28 mouse cellular contexts compared by ENCODE assay signal in genomic region chr3:96706217-96706616, GRCm38 (mm10). TPM values are rescaled to one million over a fixed set of nuclear protein-coding genes. Genes with fewer than 3 reads are reported as not detected.
"Had no signal": no experiment of that assay in that cellular context is flagged by ENCODE, and none has a peak within 500 bp of the region (broad histone marks: within the 10 kb centered on the region; RNA-seq: fewer than 3 reads in every experiment).

No protein-coding gene starts in this region.

- H3K27me3 ChIP-seq: embryonic facial prominence, embryonic 15.5 days; forebrain, embryonic 15.5 days had no signal

- DNase-seq: cerebellum, adult 2 months; cerebellum, adult 8-10 months; cerebellum, adult 9-11 months; cerebellum, postnatal 10 days; cerebellum, postnatal 14 days; cerebellum, postnatal 25 days; cerebellum, postnatal 36 days; embryo, embryonic 11 days; forebrain, postnatal 0 days; gastrocnemius, adult 2 months; gastrocnemius, postnatal 10 days; gastrocnemius, postnatal 14 days; gastrocnemius, postnatal 25 days; gastrocnemius, postnatal 36 days; heart, adult 2 months had no signal

- H3K4me3 ChIP-seq: embryonic facial prominence, embryonic 10.5 days; embryonic facial prominence, embryonic 12.5 days; embryonic facial prominence, embryonic 13.5 days; embryonic facial prominence, embryonic 15.5 days; erythroblast, embryonic 14.5 days; forebrain, embryonic 10.5 days; forebrain, embryonic 12.5 days; forebrain, embryonic 13.5 days; forebrain, embryonic 15.5 days; gastrocnemius, adult 2 months; heart, adult 2 months had no signal

- H3K9me3 ChIP-seq: embryonic facial prominence, embryonic 10.5 days; embryonic facial prominence, embryonic 12.5 days; embryonic facial prominence, embryonic 13.5 days; embryonic facial prominence, embryonic 15.5 days; forebrain, embryonic 10.5 days; forebrain, embryonic 12.5 days; forebrain, embryonic 13.5 days; forebrain, embryonic 15.5 days had no signal

- H3K9ac ChIP-seq: embryonic facial prominence, embryonic 12.5 days; embryonic facial prominence, embryonic 13.5 days; embryonic facial prominence, embryonic 15.5 days; forebrain, embryonic 12.5 days; forebrain, embryonic 13.5 days; forebrain, embryonic 15.5 days; forebrain, postnatal 0 days had no signal

- H3K27ac ChIP-seq: embryonic facial prominence, embryonic 10.5 days; embryonic facial prominence, embryonic 12.5 days; embryonic facial prominence, embryonic 13.5 days; embryonic facial prominence, embryonic 15.5 days; forebrain, embryonic 10.5 days; forebrain, embryonic 12.5 days; forebrain, embryonic 13.5 days; forebrain, embryonic 15.5 days; gastrocnemius, adult 2 months; heart, adult 2 months had no signal

- H3K4me2 ChIP-seq: embryonic facial prominence, embryonic 12.5 days; embryonic facial prominence, embryonic 13.5 days; embryonic facial prominence, embryonic 15.5 days; forebrain, embryonic 12.5 days; forebrain, embryonic 13.5 days; forebrain, embryonic 15.5 days had no signal

- ATAC-seq: forebrain, embryonic 13.5 days; forebrain, embryonic 14.5 days; forebrain, embryonic 15.5 days; forebrain, embryonic 16.5 days; forebrain, postnatal 0 days had no signal

RNA-seq across cellular contexts. Expression of gene Nudt17, which starts 2.1 kb away (rescaled TPM):
- total RNA-seq: common myeloid progenitor, adult 5-6 weeks had no signal

RNA-seq across cellular contexts. Expression of gene Ankrd35, which starts 36.3 kb away (rescaled TPM):
- total RNA-seq: common myeloid progenitor, adult 5-6 weeks; granulocyte monocyte progenitor cell, adult 5-6 weeks had no signal
- polyA plus RNA-seq: erythroblast, embryonic 14.5 days had no signal
